Mouse (Mus musculus) olfactory bulb, adult 2 months (tissue): ENCODE measurements around the gene Prim1.

ENCODE experiments used
- CTCF ChIP-seq: fragments of 200-500 bp; IDR thresholded peaks from 2 replicates; pipeline ENCODE4 v1.5.1; 2012; ENCODE audit warnings: low read depth, mild to moderate bottlenecking, low read length, moderate library complexity; ENCODE audit not compliant: insufficient read depth
- POLR2A ChIP-seq: fragments of 200-500 bp; IDR thresholded peaks from 2 replicates; pipeline ENCODE4 v1.6.1; 2012; ENCODE audit warnings: mild to moderate bottlenecking, low read depth, low read length, moderate library complexity; ENCODE audit not compliant: insufficient read depth

DNA sequence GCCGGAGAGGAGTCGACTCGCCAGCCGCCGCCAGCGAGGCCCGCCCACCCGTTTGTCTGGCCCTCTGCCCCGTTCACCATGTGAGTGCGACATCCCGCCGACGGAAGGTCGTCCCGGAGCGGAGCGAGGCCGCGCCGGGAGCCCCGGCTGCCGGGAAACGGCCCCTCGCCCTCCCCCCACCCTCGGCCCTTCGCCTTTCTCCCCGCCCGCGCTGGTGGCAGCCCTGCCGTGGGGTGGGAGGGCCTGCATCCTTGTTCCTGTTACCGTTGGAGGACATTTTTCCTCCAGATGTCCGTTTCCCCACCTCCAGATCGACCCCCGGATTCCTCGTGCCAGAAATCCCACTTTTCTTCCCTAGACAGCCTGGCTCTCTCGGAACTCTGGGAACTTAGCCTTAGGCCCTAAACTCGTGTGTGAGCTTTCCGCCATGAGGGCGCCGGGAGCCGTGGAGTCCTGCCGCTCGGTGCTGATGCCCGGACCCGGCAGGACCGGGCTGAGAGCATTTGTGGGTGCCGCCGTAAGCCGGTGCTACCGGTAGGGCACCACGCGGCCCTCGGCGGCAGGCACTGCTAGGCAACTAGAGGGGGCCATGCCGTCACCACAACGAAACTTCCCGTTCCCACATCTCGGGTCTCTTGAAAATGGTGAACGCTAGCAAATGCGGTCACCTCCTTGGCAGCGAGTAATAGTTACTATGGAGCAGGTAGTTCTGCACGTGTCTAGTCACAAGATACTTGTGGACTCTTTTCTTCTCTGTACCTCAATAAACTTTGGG is 44.4 kb downstream of the Prim1 start:
- TF ChIP-seq POLR2A (no peak), CTCF (no peak)
